Mouse (Mus musculus): ENCODE results near the gene Iqcb1. TPM values are rescaled to one million over a fixed set of nuclear protein-coding genes. Genes with fewer than 3 reads are reported as not detected.

Gene Iqcb1
- polyA plus RNA-seq (2012; rRNA removed): 30.7 and 31.1 TPM in 2 replicates

GRCm38 (mm10) chr16:36828054-36828786, at the start of gene Iqcb1:
TSS of gene Iqcb1 (plus strand) at chr16:36828385.

DNA sequence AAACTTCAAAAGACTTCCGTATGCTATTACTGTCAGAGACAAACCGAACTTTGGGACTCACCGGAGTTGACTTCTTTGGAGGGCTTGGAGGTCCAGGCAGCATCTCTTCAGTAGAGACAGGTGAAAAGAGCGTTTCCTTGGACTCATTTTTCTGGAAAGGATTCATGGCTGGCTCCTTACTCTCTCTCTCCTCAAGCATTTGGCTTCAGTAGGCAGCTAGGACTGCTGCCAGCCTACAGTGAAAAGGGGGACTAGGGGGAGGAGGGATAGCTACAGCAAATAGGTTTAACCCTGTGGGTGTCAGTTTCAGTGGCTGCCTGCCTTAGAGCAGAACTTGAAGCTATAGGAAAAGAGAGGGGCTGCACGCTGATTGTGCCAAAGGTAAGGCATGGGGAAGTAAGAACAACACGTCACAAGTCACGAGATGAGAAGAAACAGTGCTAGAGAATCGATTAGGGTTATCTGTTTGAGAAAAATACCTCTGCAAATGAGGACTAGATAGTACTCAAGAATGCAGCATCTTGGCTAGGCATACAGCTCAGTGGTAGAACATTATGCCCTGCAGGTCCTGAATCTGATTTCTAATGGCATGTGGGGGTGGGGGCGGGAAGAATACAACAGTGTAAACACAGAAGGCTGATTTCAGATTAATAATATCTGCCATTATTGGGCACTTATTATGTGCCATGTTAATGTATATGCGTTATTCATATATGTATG, 43.4 kb upstream of the Iqcb1 start, which contains the start of gene Slc15a2:
Slc15a2 (minus strand) TSS at position 369 of the 720 bp plus-strand sequence.

GRCm38 (mm10) chr16:36874583-36875275, 46.5 kb downstream of the Iqcb1 start, which contains the start of the genes Eaf2 and Golgb1:
TSS of gene Eaf2 (minus strand) at chr16:36875003.
TSS of gene Golgb1 (plus strand) at chr16:36875140.

Other genes starting within 250 kb of the Iqcb1 start
- 1.5 and 1.8 TPM in 2 replicates for gene Cd86, start 162.3 kb upstream of the Iqcb1 start, polyA plus RNA-seq (2012; rRNA removed)
- 0.09 and 0.89 TPM in 2 replicates for gene Ildr1, start 134.4 kb upstream of the Iqcb1 start, polyA plus RNA-seq (2012; rRNA removed)
- 14.1 and 15.3 TPM in 2 replicates for gene Slc15a2, start 43.4 kb upstream of the Iqcb1 start, polyA plus RNA-seq (2012; rRNA removed)
- gene Eaf2, start 46.6 kb downstream of the Iqcb1 start, polyA plus RNA-seq (2012; rRNA removed): 0.54 and 1.0 TPM in 2 replicates
- 34.9 and 40.8 TPM in 2 replicates for gene Golgb1, start 46.8 kb downstream of the Iqcb1 start, polyA plus RNA-seq (2012; rRNA removed)
- gene Hcls1, start 106.6 kb downstream of the Iqcb1 start, polyA plus RNA-seq (2012; rRNA removed): 4.2 and 5.1 TPM in 2 replicates
- 0.04 and 0.10 TPM in 2 replicates for gene Fbxo40, start 162.1 kb downstream of the Iqcb1 start, polyA plus RNA-seq (2012; rRNA removed)
- gene Polq, start 183.4 kb downstream of the Iqcb1 start, polyA plus RNA-seq (2012; rRNA removed): 5.7 and 6.8 TPM in 2 replicates